Mouse (Mus musculus): ENCODE measurements around the gene Pid1.

Pid1 gene

DNA sequence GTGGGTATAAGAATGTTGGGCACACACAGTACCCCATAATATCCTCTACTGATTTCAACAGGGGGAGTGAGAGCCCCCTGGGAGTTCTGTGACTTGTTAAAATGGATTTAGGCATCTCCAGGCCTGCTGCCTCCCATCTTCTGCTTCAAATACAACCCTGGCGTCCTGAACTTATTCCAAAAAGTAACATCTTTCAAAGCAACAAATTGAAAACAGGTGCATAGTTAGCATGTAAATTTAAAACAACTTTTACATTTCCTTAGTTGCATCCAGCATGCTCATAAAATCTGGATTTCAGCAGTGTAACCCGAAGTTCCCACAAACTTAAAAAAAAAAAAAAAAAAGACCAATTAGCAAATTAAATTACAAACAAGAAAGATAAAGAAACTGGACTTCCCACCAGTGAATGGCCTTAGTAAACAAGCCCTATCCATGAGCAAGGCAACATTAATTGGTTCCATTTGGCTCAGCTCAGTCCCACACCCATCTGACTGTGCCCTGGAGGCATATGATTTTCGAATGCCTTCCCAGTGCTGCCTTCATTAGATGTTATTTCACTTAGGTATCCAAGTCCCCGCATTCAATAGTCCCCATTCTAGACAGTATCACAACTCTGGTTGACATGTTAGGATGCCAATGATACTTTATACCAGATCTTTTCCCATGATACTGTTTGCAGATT is 177.1 kb downstream of the Pid1 start:
- DNase-seq (ENCODE audit: low read depth, low spot score), result no peak

DNA sequence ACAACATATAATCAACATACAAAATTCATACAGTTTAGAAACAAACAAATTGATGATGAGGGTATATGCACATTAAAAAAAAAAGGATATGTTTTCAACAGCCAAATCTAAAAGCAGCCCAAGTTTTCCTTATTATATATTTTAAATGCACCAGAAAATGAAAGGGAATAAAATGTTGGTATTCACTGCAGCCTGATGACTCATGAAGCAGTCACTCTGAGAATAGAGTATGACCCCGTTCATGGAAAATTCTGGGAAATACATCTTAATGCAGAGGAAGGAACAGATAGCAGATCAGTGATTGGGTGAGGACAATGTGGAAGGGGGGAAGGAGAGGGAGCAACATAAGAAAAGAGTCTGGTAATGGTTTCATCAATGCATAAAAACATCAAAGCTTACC is 186.3 kb downstream of the Pid1 start:
- DNase-seq (ENCODE audit: low read depth, low spot score), result peak; percentile 54

DNA sequence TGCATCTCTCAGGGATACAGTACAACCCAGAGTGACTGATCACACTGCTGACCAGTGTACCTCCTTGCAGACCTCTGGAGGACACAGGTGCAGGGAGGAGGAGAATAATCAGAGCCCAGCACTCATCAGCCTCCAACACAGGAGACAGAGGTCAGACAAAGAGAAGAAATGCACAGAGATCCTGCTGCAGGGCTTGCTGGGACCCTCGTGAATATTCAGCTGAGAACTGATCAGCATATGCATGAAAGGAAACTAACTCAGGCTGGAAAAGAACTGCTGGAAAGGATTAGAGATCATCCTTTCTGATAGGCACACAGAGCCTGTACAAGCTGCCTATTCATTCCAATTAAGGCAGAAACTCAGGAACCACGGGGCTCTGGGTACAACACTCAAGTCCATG is 186.9 kb downstream of the Pid1 start:
- DNase-seq (ENCODE audit: low read depth, low spot score), result peak; percentile 27

DNA sequence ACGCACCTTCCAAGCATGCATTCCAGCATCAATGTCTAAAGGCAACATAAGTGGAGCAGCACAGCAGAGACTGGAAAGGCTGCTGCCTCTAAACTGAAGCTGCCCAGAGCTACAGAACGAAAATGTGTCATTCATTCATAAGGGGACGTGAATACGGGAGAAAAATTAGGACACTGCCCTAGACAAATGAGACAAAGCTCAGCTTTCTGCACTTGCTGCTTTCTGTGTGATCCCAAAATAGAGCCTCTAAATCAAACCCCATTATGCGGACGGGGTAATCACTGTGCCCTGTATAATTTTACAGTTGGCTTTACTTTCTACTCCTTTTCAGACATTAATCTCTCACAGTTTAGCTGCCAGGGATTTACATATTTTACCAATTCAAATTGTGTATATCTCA is 191.0 kb downstream of the Pid1 start:
- DNase-seq (ENCODE audit: low read depth, low spot score), result peak; percentile 39

DNA sequence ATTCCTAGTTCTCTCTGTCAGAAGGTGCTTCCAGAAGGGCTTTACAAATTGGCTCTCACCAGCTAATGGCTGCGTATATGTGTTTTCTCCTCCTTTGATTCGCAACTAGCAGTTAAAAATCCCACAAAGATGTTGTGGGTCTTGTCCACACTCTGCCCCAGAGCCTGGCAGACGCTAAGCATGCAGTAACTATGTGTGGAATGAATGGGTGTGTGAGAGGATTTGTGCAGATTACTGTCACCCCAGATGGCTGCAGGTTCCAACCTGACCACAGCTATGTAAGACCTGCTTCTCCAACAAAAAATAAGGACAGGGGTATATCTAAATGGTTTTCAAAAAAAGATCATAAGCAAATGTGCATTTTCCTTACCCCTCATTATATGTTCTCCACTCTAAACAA is 206.2 kb downstream of the Pid1 start:
- no peak for DNase-seq (ENCODE audit: low read depth, low spot score)

DNA sequence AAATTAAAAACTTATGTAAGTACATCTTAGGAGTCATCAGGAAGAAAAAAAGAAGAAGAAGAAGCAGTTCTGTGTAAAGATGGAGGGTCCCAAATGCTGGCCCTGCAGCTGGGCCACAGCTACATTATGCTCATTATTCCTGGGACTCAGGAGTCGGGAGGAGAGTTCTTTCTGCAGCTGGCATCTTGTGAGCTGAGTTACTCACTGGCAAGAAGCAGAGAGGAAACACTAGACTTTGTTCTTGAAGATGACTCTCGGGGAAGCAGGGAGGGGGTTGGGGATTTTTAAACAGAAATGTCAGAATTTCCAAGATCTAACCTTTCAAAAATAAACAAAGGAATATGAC is 208.4 kb downstream of the Pid1 start:
- DNase-seq (ENCODE audit: low read depth, low spot score), result peak; percentile 47

DNA sequence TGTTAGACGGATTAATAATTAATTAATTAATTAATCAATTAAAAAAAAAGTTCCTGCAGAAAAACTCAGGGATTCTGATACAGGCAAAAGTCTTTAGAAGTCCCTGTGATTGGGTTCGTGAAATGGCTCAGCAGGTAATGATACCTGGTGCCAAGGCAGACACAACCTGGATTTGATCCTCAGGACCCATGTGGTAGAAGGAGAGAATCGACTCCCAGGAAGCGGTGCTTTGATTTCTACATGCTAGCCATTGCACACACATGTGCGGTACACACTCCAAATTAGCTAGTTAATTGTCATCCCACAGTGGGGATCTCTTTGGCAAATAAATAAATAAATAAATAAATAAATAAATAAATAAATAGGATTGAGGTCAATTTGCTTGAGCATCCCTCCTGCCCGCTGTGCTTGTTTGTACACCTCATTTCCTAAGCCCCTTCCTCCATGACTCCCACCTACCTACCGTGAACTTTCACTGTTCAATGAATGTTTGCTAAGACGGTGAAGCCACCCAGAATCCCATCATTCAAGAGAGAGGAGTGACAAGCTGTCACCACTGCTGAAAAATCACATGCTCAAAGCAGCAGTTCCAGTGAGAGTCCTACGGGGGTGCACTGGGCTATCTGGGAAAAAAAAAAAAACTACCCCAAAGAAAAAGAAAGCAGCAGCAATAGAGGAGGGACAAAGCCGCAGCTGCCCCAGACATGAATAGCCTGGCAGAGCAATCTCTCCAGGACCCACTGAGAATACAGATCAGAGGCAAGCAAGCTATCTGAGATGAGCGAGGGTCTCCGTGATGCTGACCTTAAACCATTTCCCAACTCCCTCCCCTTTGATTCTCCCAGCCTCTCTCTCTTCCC is 209.0 kb downstream of the Pid1 start:
- DNase-seq (ENCODE audit: low read depth, low spot score), result no peak

DNA sequence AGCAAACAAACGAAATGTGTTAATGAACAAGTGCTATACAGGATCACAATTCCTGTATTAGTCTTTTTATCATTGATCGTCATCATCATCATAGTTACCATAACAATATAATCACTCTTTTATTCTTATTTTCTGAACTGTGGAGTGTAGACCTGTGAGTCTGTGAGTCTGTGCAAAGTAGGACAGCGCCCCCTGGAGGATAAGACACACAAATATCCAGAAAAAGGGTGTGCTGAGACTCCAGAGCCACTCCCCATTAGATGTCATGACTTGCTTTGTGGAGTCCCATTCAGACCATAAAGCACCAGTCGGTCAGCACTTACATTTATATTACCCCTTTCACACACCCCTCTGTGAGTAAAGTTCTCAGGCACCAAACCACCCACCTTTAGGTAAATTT is 210.0 kb downstream of the Pid1 start:
- peak; percentile 71 for DNase-seq (ENCODE audit: low read depth, low spot score)

DNA sequence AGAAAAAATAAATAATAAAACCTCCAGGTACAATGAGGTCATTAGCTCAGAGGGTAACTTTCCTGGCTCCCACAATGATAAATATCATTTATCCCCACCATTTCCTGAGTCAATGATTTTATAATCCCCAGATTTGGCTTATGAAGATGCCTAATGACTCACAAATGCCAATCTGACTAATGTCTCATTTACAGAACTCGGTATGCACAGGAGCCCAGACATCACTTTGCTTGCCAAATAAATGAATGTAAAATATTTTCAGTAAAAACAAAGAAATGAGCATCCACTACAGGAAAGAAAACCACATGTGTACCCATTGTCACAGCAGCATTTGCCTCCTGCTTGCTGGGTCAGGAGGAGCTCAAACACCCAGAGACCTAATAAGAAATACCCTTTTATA is 222.4 kb downstream of the Pid1 start:
- peak; percentile 30 for DNase-seq (ENCODE audit: low read depth, low spot score)

DNA sequence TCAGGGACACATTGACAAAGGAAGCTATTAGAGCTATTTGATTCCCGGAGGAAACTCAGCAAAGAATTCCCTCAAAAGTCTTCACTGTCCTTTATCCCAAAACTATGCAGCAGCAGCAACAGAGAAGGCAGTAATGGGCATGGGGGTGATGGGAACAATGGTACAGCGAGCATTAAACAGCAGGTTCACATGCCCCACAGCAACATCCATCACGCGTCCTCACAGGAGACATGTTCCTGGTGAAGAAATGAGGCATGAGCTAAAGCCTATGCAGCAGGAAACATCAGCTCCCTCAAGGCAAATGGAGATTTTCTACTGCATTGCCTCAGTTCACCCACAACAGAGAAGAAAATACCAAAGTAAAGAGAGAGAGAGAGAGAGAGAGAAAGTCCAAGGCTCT is 231.5 kb downstream of the Pid1 start:
- no peak for DNase-seq (ENCODE audit: low read depth, low spot score)

DNA sequence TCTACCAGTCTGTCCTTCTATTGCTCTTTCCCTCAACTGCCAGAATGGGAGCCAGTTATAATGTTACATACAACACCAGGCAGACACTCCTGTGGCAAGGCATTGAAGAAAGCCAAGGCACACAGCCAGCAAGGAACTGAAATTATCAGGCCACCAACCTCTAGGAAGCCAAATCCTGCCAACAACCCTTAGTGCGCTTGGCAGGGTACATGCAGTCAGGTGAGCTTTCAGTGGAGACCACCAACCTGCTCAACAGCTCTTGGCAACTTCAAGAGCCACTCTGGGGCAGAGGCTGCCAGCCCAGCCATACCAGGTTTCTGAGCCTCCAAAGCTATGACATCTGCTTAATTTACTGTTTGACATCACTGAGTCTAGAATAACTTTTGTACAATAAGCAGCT is 232.2 kb downstream of the Pid1 start:
- peak; percentile 40 for DNase-seq (ENCODE audit: low read depth, low spot score)

DNA sequence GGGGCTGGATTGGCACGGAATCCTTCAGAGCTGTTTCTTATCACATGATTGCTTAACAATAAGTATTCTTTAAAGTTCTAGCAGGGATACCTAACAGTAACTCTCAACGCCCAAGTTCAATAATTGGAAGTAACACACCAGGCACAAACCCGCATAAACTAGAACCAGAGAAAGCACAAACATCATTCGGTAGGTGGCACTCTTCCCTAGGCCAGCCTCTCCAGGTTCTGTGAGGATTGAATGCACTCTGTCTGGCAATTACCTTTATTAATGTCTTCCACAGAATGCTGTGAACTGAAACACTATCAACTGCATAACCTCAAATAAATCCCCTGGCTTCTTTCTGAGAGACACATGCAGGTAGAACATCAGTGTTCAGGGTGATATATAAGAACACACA is 235.5 kb downstream of the Pid1 start:
- DNase-seq (ENCODE audit: low read depth, low spot score), result peak; percentile 62

DNA sequence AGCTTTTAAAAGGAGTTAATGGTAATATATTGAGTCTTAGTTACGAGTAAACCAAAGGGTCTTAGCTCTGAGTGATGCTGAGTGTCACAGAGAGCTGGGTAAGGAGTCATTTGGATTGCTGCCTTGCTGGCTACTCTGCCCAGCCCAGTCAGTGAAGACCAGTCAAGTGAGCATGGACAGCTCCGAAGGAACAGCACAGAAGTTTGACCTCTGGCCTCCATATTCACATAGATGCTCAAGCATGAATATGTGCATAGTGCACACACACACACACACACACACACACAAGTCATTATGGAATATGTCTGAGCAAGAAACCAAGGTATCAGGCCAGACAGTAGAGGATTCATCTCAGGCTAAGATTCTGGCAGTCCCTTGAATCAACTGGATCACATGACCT is 244.7 kb downstream of the Pid1 start:
- no peak for DNase-seq (ENCODE audit: low read depth, low spot score)

DNA sequence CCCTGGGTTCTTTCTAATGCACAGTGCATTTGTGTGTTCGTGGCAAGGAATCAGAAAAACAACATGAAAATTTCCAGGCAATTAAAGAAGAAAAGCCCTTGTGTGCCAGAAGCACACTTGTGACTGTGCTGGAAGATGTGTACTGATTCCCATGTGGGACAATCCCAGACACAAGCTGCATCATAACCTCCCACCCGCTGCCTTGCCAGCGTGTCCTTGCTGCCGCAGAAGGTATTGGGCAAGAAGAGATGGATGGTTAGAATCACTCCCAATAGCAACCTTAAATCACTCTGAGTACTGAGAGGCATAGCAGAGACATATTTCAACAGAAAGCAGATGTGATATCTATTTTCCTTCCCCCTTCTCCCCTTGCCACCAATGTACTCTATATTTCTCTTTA is 257.2 kb downstream of the Pid1 start:
- no peak for DNase-seq (ENCODE audit: low read depth, low spot score)

DNA sequence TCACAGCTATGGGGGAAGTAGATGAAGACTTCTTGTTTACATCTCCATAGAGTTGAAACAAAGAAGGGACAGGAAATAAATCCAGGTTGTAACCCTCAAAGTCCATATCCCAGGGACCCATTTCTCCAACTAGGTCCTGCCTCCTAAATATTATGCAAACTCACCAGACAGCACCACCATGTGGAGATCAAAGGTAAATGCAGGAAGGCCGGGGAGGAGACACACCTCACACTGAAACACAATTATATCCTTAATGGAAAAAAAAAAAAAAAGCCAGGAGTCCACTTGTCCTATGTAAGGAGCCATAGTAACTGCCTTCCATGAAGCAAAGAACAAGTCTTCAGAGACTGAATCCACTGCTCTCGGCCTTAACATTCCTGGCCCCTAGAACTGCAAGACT is 261.9 kb downstream of the Pid1 start:
- DNase-seq (ENCODE audit: low read depth, low spot score), result no peak

DNA sequence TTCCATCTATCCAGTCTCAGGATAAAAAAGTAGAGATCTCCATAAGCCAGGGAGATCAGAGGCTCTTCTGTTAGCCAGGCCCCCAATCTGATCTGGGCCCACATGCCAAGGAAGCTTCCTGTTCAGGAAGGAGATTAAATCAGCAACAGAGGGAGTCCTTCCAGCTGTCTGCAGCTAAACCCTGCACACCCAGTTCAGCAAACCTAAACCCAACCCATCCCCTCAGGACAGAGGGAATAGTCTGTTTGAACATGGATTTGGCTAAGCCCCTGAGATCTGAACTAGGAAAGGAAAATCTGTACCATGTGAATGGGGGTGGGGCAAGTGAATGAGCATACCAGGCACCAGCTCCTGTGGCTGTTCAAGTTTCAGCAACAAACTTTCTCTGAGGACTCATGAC is 266.6 kb downstream of the Pid1 start:
- DNase-seq (ENCODE audit: low read depth, low spot score), result no peak

DNA sequence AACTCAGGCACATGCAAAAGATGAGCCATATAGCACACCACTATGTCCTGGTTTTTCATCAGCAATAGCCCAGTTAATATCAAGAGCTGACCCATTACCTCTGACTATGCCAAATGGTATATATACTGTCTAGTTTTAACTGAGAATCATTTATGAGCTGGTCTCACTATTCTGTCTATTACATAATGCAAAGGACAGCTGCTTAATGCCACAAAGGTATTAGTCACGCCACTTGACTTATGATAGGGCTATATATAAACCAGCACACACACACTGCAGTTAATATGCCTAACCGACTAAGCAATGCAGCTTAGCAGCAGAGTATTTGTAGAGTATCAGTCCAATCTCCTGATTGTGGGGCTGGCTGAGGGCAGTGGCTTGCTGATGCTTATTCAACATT is 270.7 kb downstream of the Pid1 start:
- DNase-seq (ENCODE audit: low read depth, low spot score), result no peak

DNA sequence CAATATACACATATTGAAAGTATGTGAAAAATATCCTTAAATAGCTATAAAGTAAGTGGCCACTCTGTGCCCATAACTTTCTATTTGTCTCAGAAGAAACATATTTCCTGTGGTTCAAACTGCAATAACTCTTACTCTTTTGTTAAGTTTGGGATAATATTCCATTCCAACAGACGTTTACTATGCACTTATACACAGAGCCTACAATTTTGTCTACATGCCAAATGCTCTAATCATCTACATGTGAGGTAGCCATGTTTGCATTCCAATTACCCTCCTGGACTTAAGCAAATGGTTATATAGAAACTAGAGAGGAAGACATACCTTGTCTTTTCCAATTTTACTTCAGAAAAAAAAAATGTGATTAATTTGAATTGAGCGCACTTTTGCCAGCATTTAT is 274.3 kb downstream of the Pid1 start:
- no peak for DNase-seq (ENCODE audit: low read depth, low spot score)

DNA sequence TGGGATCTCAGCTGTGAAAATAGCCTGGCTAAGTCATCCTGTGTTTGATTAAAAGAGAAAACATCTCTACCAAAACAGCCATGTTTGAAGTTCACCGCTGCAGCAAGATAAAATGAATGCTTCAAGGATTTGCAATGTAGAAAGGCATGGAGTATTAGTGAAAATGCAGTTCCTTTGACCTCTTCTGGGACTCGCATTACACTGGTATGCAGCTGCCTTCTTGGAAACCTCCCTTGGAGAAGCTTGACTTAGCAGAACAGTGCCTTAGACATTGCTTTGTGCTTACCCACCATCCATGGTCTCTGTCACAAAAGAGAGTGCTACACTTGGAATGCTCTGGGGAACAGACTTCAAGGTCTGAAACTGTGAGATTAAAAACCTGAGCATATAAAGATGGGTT is 276.0 kb downstream of the Pid1 start:
- DNase-seq (ENCODE audit: low read depth, low spot score), result no peak

DNA sequence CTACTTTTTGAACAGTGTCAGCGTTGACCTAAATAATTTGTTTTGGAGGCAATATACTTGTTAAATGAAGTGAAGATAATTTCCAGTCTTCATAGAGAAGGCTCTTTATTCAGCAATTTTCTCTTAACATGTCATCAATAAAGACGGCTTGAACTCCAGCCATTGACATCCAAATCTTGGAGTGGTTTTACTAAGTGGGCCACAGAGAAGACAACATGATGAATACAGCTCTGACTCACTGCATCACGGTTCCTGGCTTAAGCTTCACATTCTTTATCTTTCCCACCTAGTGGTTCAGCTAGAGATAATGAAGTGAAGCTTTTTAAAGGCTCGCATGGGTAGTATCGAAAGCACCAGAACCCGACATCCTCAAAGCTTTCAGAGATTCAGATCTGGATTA is 276.7 kb downstream of the Pid1 start:
- DNase-seq (ENCODE audit: low read depth, low spot score), result peak; percentile 47

DNA sequence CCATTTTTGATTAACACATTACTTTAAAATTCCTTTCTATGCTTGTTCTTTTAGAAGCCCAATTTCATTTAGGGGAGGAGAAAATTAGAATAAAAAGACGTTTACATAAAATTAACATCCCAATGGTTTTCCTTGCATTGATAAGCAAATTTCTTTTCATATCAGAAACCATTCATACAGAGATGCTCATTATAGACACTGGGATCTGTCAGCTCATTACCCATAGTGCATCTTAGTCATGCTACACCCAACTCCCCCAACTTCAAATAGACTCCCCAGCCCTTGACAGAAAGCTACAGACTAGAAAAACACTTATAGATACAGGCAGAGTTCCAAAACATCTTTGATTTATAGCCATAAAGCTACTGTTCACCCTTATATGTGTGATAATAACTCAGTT is 277.5 kb downstream of the Pid1 start:
- peak; percentile 24 for DNase-seq (ENCODE audit: low read depth, low spot score)

DNA sequence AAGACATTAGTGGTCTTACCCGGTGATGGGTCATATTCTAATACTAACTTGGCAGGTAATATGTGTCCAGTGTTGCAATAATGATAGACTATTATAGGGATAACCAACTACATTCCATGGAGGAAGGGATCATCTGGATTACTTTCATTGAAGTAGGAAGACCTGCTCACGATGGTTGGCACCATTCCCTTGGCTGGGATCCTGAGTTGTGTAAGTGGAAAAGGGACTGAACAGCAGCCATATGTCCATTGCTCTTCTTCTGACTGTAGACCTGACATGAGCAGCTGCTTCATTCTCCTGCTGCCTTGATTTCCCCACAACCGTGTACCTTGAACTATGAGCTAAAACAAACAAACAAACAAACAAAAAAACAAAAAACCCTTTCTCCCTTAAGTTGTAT is 278.6 kb downstream of the Pid1 start:
- peak; percentile 62 for DNase-seq (ENCODE audit: low read depth, low spot score)

DNA sequence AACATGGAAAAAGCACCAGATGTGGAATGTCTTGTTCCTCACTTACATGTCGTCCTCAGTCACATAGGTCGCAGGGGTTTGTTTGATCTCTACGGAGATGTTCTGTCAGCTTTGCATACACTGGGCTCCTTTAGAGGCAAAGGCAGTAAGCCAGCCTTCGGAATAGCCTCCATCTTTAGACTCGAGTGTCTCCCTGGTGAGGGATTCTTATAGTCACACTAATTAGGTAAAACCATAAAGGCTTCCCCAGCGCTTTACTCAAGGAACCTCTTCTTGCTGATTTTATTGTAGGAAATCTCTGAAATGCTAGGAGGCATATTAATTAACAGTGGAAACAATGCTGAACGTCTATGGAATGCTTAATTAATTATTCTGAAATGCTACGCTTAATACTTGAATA is 284.4 kb downstream of the Pid1 start:
- no peak for DNase-seq (ENCODE audit: low read depth, low spot score)
